Mouse (Mus musculus) NIH3T3 (cell line): Measurements from ENCODE around the gene Emc4.
A peak's percentile ranks its signal among the peaks of the same experiment; 100 is the strongest.

Experiments
- DNase-seq: peaks from one replicate; pipeline ENCODE4 v3.0.0-alpha.2; 2012; ENCODE audit warnings: low read depth

Emc4 gene

GRCm38 (mm10) chr2:112367726-112368673, at the start of gene Emc4:
TSS of gene Emc4 (minus strand) at chr2:112368027.
- peak; percentile 93 for DNase-seq

GRCm38 (mm10) chr2:112407030-112407429, 39.2 kb upstream of the Emc4 start:
- peak; percentile 6 for DNase-seq

DNA sequence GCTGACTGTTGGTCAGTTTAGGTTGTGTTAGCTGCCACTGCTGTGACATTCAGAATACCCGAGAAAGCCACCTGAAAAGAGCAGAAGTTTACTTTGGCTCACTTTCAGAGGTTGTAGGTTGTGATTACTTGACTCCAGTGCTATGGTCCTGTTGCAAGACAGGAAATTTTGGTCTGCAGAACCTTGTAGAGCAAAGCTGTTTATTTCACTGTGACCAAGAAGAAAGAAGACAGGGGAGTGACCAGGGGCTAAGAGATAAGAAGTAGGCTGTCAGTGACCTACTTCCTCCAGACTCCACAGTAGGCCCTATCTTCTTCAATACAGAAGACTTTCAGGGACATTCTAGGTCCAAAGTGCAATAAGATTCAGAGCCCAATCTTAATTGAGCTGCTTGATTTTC, 28.8 kb upstream of the Emc4 start:
- no peak for DNase-seq

GRCm38 (mm10) chr2:112393958-112394357, 26.1 kb upstream of the Emc4 start:
- no peak for DNase-seq

DNA sequence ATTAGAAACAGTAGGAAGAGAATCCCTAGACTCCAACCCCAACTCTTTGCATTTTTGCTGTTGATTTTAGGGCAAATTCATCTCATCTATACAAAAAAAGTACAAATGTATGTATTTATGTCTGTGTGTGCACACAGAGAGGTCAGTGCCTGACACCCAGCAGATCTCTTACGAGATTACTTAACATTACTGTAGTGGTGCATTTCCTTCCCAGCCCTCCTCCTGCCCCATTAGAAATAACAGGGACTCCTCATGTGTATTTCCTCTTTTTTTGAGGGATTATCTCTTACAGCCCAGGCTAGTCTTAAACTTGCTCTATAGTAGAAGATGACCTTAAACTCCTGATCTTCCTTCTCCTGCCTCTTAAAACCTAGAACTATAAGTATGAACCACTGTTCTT, 24.9 kb upstream of the Emc4 start:
- DNase-seq: no peak

DNA sequence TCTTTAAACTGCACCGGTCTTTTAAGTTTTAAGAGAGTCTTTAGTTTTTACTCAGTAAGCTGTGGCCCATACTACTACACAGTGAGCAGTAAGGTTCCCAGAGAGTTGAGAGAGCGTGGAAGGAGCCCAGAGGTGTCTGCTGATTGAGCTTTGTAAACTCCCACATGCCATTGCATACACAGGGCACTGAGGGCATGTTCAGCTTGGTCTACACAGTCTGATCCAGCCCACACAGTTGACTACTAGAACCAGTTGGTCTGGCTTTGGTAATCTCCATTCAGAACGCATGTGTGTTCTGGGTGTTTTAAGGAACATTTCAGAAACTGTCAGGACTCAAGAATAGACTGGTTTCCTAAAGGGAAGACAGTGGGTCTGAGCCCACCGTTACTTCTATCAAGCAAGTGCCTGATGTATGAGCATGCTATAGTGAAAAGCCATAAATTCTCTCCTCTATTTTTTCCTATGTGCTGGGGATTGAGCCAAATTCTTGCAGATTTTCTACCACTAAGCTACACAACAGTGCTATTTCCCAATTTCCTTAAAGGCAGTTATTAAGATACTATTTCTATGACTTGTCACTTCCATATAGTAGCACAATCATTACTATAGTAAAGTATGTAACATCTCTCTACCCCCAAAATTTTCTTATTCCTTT, 23.6 kb upstream of the Emc4 start:
- DNase-seq: peak; percentile 59

DNA sequence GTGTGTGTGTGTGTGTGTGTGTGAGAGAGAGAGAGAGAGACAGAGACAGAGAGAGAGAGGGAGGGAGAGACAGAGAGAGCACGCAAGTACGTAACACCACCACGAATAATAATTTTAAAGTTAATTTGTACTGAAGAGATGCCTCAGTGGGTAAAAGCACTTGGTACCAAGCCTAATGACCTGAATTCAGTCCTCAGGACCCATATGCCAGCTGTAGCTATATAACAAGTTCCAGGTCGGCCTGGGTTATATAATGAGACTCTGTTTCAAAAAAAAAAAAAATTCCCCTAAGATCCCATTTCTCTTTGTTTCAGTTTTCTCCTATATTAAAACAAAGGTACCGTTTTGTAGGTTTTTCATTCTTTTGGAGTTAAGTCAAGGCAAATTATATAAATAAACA, 23.0 kb upstream of the Emc4 start:
- no peak for DNase-seq

- DNase-seq: no peak
Measured at GRCm38 (mm10) chr2:112381219-112381618, 13.4 kb upstream of the Emc4 start.

GRCm38 (mm10) chr2:112380131-112380530, 12.3 kb upstream of the Emc4 start:
- DNase-seq: no peak

- DNase-seq: peak; percentile 98
Measured at GRCm38 (mm10) chr2:112378973-112379898, 11.4 kb upstream of the Emc4 start, which contains the start of gene Katnbl1. TSS of gene Katnbl1 (plus strand) at chr2:112379211.

DNA sequence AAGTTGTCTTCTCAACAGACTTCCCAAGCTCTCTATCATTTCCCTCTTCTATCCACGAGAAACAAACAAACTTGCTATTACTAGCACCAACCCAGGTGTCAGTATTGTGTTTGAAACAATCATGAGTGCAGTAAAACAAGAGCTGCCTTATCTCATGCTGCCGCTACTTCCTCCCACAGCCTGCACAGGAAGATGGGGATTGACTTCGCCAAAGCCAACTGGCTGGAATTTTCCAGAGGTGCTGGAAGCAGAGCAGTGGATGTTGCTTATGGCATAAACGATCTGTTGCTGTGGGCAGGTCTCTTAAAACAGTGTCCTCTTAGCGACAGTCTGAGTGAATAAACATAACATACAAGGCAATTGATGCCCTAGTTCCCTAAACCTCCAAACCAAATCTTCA, 6.8 kb upstream of the Emc4 start:
- no peak for DNase-seq

DNA sequence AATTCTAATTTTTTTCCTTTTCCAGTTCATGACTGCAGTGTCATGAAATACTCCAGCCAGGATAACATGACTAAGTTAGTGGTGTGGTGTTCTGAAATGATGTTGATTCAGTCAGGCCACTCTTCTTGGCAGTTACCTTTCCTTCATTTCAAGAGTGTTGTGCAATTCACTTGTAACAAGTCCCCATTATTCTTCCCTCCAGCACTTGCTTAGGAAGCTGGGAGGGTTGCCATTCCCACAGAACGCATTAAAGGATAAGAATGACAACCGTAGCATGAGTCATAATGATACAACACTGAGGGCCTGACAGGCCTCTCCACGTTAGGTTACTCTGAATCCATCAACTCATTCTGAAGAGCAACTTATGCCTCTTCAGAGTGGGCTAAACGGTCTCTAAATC, 5.3 kb upstream of the Emc4 start:
- DNase-seq: peak; percentile 94

DNA sequence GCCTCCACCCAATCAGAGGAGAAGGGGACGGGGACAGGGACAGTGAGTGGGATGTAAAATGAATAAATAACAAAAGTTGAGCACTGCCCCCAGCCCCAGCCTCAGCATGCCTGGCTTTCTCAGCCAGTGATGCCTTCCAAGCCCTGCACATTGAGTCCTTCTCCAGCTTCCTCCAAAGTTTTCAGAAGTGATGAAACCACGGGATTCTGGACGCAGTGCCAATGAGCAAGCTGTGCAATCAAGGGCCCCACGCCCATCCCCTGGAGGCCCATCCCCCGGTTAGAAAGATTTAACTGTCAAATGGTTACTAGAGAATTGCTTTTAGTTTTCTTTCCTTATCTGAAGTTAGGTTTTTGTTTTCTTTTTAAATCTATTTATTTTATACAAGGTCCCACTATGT, 2.1 kb upstream of the Emc4 start:
- DNase-seq: peak; percentile 90

GRCm38 (mm10) chr2:112367222-112367621, 605 bp downstream of the Emc4 start:
- DNase-seq: no peak

DNA sequence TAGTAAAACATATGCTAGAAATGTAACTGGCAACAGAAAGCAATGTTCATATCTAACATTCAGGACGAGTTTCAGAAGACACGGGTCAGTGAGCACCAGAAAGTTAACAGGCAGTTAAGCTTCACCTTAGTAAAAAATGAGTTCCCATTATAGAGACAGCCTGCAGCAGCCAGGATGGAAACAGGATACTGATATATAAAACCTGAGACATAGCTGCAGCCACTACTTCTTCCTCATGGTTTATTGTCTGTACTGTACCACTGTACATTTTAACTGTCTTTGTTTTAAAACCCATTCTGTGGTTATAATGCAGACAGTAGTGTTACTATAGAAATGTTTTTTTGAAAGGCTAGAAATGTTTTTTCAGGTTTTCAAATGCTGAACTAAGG, 7.1 kb downstream of the Emc4 start:
- no peak for DNase-seq

- DNase-seq: no peak
Measured at GRCm38 (mm10) chr2:112360012-112360780, 7.6 kb downstream of the Emc4 start.

GRCm38 (mm10) chr2:112359611-112360010, 8.2 kb downstream of the Emc4 start:
- peak; percentile 80 for DNase-seq

- DNase-seq: no peak
Measured at GRCm38 (mm10) chr2:112353685-112354455, 14.0 kb downstream of the Emc4 start.

- no peak for DNase-seq
Measured at GRCm38 (mm10) chr2:112348246-112348645, 19.6 kb downstream of the Emc4 start.

- peak; percentile 20 for DNase-seq
Measured at GRCm38 (mm10) chr2:112341117-112341516, 26.7 kb downstream of the Emc4 start.

GRCm38 (mm10) chr2:112339736-112340135, 28.1 kb downstream of the Emc4 start:
- DNase-seq: peak; percentile 27
